Mouse (Mus musculus) cortical plate, adult 2 months (tissue): Measurements from ENCODE around the gene Evc2. TPM values are rescaled to one million over a fixed set of nuclear protein-coding genes. Genes with fewer than 3 reads are reported as not detected.
A peak's percentile ranks its signal among the peaks of the same experiment; 100 is the strongest.

ENCODE experiments used
- H3K27ac ChIP-seq: fragments of 200-500 bp; 2 replicates; pipeline ENCODE4 v1.5.1; 2012; ENCODE audit warnings: low read length, control low read depth, inconsistent platforms; ENCODE audit not compliant: insufficient read depth
- H3K4me1 ChIP-seq: fragments of 200-500 bp; 2 replicates; pipeline ENCODE4 v1.6.1; 2011; ENCODE audit warnings: low read length; ENCODE audit not compliant: control insufficient read depth, insufficient read depth
- H3K4me3 ChIP-seq: fragments of 200-500 bp; 2 replicates; pipeline ENCODE4 v1.5.1; 2011; ENCODE audit warnings: mild to moderate bottlenecking, low read length, control low read depth; ENCODE audit not compliant: insufficient read depth
- CTCF ChIP-seq: fragments of 200-500 bp; IDR thresholded peaks from 2 replicates; pipeline ENCODE4 v1.5.1; 2011; ENCODE audit warnings: mild to moderate bottlenecking, control low read depth, low read length; ENCODE audit not compliant: insufficient read depth; ENCODE audit errors: extremely low read depth
- POLR2A ChIP-seq: fragments of 200-500 bp; IDR thresholded peaks from 2 replicates; pipeline ENCODE4 v1.6.1; 2011; ENCODE audit warnings: mild to moderate bottlenecking, low read length, control low read depth; ENCODE audit not compliant: insufficient read depth; ENCODE audit errors: extremely low read depth
- polyA plus RNA-seq: library from polyadenylated mRNA; depleted of rRNA; stranded (reverse); fragments of >200 nt; gene quantifications from 2 replicates; pipeline ENCODE4 v1.2.3, GENCODE M21; 2012; rRNA removed

Gene Evc2
- 20.5 and 27.4 TPM in 2 replicates for polyA plus RNA-seq

DNA sequence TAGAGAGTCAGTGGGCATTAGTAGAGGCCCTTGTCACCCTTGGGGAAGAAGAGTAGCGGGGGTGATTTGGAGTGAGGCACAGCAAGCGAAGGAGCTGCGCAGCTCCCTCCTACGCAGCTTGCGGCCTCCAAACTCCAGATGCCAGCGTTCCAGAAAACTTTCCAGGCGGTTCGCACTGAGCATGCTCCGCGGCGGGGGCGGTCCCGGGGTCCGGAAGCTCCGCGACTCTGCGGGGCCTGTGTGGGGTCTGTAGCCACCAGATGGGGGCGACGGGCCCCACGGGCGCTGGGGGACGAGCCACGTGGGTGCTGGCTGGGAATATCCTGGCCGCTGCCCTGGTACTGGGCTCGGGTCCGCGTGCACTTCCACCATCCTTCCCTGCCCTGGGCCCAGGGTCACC is at the start of gene Evc2:
Evc2 (plus strand) TSS at position 212 of the 400 bp plus-strand sequence.
- peaks cover 6% of the 10 kb centered on the region for H3K4me1 ChIP-seq
- peak within 1 kb of the TSS; percentile 42 for H3K4me3 ChIP-seq
- no peak for TF ChIP-seq POLR2A
- TF ChIP-seq CTCF, result no peak
- H3K27ac ChIP-seq, result no peak within 1 kb of the TSS

DNA sequence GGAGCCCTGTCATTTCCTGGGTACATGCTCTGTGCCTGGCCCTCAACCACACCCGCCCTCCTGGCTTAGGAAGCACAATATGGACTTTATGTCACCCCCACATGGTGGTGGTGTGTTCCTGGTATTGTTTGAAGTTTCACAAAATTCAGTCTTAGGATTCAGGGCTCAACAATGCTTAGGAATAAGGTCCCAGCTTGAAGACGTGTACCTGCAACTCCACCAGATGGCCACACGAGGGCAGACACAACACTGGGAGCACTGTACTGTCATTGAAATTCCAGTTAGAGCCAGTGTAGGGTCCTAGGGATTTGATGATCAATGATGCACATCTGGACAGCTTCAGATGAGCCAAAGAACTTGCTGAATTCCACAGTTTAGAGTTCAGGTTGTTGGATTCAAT is 49.1 kb upstream of the Evc2 start:
- Histone ChIP-seq H3K27ac (no peak overlapping the region), H3K4me3 (no peak overlapping the region)
- TF ChIP-seq POLR2A, result no peak
- TF ChIP-seq CTCF, result peak; percentile 88

DNA sequence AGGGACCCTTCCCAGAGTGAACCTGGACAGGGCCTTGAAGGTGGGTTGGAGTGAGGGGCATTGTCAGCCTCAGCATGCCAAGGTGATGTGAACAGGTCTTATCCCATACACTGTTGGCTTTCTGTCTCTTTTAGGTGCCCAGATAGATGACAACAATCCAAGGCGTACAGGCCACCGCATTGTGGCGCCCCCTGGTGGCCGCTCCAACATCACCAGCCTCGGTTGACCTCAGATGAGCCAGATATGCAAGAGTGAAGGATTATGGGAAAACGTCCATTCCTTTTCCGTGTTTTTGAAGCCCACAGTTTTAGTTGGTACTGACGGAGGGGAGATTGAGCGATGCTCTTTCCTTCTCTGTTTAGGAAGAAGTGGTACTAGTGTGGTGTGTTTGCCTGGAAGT is 47.3 kb upstream of the Evc2 start:
- peak; percentile 58 for TF ChIP-seq CTCF
- no peak for TF ChIP-seq POLR2A
- Histone ChIP-seq H3K4me1 (no peaks in the 10 kb centered on the region), H3K4me3 (no peak overlapping the region), H3K27ac (no peak overlapping the region)

More for the DNA sequence above, 49.1 kb upstream of the Evc2 start:
- no peaks in the 10 kb centered on the region for H3K4me1 ChIP-seq

DNA sequence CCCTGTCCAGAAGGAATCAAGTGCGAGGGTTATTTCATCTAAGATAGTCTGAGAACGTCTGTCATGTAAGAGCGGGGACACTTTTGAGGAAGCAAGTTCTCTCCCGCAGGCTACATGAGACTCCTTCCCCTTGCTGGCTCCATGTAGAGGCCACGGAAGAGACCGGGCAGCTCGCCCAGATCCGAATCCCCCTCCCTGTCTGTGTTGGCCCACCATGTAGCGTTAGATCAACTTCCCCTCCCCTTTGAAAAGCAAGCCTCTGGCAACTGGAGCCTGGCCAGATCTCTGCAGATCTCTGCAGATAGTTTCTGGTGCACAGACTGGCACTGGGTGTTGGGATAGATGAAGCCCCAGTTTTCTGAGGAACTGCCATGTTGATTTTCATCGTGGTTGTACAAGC is 41.6 kb upstream of the Evc2 start:
- Histone ChIP-seq H3K4me3 (no peak overlapping the region), H3K27ac (no peak overlapping the region), H3K4me1 (no peaks in the 10 kb centered on the region)
- TF ChIP-seq POLR2A, result no peak

DNA sequence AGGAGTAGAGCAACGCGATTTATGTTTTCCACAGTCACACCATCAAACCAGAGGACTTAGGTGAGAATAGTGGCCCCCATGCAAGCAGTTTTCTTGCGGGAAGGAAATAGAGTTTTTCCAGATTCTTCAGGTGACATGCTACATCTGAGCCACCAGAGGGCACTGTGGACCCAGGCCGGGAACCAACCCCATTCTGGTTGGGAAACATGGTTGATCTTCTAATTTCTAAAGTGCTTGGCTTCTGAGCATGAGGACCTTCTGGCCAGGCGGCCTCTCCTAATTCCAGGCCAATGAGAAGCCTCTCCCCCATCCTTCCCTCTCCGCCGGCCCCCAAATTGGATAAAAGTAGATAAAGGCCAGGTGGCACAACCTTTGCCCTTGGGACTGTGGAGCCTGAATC is 39.9 kb upstream of the Evc2 start:
- TF ChIP-seq POLR2A (no peak), CTCF (peak; percentile 94)
- H3K4me1 ChIP-seq, result no peaks in the 10 kb centered on the region
- H3K27ac ChIP-seq, result no peak overlapping the region
- H3K4me3 ChIP-seq, result no peak overlapping the region

DNA sequence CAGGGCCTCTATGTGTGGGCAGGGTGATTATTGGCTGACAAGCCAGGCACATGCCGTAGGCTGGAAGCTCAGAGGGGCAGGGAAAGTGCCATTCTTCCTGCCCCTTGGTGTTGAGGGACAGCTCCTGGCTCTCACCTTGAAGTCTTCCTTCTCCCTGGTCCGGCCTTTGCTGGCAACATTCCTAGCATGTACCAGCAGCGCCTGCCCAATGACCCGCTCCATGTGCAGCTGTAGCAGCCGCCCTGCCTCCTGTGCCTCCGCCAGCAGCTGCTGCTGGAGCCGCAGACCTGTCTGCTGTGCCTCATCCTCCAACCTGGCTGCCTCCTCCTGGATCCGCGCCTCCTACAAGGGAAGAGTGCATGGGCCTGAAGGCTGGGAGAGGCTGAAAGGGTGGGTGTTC is 28.3 kb upstream of the Evc2 start:
- Histone ChIP-seq H3K4me3 (no peak overlapping the region), H3K4me1 (no peaks in the 10 kb centered on the region), H3K27ac (no peak overlapping the region)
- no peak for TF ChIP-seq CTCF
- no peak for TF ChIP-seq POLR2A

DNA sequence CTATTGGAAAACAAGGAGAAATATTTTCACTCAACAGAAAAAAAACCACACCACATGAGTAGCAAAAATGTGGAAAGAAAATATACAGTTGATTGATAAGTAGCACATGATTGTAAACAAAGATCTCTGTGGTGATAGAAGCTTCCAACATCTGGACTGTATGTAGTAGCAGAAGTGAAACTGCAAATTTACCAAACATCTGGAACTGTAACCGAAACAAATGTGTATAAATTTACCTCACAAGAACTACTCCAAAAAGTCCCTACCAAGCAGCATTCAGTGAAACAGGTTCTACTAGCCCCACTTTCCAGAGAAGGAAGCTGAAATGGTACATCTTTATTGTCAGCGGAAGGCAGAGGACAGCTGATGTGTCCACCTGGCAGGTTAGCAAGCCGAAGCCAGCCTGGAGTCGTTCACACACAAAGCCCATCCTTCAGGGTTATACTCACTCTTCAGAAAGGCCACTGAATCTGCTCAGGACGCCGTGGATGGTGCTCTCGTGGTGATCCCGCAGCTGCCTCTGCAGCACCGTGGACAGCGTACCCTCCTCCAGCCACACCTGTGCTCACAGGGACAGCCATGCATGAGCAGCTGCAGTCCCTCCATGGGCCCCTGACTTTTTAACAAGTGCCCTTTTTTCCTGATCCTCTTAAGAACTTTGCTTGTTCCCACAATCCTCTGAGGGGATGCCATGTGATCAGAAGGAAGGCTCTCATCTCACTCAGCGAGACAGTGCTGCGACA is 25.1 kb upstream of the Evc2 start:
- TF ChIP-seq POLR2A, result no peak
- no peak for TF ChIP-seq CTCF
- Histone ChIP-seq H3K4me3 (no peak overlapping the region), H3K27ac (no peak overlapping the region), H3K4me1 (no peaks in the 10 kb centered on the region)

DNA sequence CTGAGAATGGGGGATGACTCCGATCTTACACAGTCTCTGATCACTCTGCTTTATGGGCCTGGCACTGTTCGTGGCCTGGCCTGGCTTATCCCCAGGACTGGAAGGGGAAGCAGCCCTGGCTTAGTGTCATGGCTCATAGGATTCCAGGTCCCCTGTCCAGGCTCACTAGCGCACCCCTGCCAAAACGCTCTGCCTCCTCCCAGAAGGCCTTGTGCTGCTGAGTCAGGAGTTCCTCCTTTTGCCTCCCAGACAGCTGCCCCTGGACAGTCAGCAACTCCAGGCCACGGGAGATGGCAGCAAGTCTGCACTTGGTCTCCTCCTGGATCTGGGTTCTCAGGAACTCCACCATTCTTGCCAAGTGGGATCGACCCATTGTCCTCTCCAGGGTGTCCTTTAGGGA is 19.6 kb upstream of the Evc2 start:
- peaks cover 2% of the 10 kb centered on the region for H3K4me1 ChIP-seq
- no peak for TF ChIP-seq POLR2A
- TF ChIP-seq CTCF, result no peak
- H3K4me3 ChIP-seq, result no peak overlapping the region
- no peak overlapping the region for H3K27ac ChIP-seq

DNA sequence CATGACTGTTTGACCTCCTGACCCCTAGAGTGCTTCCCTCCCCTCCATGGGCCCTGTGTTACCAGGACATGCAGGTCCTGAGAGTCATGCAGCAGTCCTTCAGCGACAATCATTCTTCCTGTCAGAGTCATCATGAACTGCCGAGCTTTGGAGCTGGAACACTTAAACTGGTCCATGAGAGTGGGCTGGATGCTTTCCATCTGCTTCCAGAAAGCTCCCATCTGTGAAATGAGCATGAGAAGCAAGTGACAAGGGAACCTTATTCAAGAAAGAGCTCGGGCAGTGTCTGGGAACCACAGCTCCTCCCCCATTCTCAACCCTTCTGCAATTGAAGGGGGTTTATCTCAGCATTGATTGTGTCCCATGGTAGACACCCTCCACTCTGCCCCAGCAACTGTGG is 18.1 kb upstream of the Evc2 start:
- Histone ChIP-seq H3K27ac (no peak overlapping the region), H3K4me1 (peaks cover 2% of the 10 kb centered on the region), H3K4me3 (no peak overlapping the region)
- no peak for TF ChIP-seq CTCF
- no peak for TF ChIP-seq POLR2A

DNA sequence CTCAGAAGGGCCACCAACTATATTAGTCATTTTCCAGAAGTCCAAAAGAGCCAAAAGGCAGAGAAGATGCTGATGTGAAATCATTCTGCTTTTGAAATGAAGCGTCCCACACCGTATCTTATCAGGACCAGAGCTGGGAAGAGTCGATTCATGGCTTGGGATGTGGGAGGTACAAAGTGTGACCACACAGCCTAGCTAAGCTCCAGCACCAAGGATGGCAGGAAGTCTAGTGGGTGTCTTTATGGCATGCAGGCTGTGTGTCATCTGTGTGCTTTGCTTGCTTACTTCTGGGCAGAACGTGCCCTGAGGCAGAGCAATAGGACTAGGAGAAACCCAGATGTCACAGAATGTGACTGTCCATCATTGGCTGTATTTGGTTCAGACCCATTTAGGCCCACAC is 17.5 kb upstream of the Evc2 start:
- Histone ChIP-seq H3K27ac (no peak overlapping the region), H3K4me1 (peaks cover 2% of the 10 kb centered on the region)

DNA sequence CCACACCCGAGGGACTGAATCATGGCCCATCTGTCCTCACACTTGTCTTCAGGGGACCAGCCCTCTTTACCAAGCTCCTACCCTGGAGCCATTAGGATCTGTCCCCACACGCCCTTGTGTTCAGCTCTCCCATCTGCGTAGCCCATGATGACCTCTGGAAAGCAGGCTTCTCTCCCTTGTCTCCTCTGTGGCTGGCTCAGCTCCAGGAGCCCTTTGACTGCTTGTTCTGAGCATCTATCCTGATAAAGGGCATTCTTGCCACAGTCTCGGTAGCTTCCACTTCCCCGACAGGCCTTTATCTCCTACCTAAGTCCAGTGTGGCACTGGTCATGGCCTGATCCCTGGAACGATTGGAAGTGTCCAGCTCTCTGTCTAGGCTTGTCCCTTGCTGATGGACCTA is 11.6 kb upstream of the Evc2 start:
- H3K27ac ChIP-seq, result no peak overlapping the region
- TF ChIP-seq CTCF (no peak), POLR2A (no peak)
- no peaks in the 10 kb centered on the region for H3K4me1 ChIP-seq
- no peak overlapping the region for H3K4me3 ChIP-seq

More for the DNA sequence above, 17.5 kb upstream of the Evc2 start:
- no peak for TF ChIP-seq CTCF
- no peak for TF ChIP-seq POLR2A
- no peak overlapping the region for H3K4me3 ChIP-seq
